Mouse (Mus musculus): Measurements from ENCODE around the gene H2afy.

H2afy gene

DNA sequence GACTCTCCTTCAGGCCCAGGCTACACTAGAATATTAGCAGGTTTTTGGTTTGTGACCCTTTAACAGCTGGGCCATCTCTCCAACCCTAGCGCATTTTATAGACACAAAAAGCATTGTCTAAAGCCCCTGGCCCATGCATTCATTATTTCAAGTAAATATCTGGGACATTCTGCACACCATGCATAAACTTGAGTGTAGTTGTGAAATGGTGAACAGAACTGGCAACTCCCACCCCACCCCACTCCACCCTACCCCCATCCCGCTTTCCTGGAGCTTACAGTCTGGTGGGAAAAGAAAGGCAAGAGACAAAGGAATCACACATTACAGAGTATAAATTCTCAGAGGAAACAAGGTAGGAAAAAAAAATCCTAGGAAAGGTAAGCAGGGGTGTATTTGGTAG is at the start of gene H2afy:
H2afy (minus strand) TSS at position 162 of the 400 bp plus-strand sequence.
- DNase-seq (ENCODE audit: low spot score in 2 of 2) = no peak

DNA sequence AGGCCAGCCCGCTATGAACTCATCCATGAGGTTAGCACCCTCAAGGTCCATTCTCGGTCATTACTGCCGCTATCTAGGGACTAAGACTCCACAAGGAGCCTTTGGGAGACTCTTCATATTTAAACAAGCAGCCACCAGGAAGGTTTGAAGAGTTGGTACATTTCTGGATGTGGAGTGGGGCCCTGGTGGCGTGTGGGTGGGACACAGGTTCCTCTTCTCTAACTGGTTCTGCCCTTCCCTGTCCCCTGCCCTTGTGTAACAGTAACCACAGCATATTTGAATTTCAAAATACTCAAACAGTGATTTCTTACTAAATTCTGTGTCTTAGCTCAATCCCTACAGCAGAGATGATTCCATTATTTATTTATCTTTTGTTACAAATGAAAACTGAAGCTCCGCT is 47.5 kb upstream of the H2afy start:
- DNase-seq (ENCODE audit: low spot score in 2 of 2) = no peak

DNA sequence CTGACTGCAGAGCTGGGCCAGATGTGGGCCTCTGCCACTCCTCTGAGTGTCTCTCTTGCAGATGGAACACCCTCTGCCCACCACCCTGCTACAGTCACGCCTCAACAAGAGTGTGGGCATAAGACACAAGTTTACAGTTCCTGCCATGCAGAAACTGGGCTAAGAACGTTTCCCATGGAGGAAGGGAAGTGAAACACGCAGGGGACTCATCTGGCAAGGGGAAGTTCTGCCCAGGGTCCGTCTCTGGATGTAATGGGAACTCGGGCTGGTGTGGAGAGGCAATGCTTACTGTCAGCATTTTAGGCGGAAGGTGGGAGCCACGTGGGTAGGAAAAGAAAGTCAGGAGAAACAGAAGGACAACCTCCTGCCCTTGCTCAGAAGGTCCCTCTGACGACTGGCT is 45.3 kb upstream of the H2afy start:
- DNase-seq (ENCODE audit: low spot score in 2 of 2) = no peak

DNA sequence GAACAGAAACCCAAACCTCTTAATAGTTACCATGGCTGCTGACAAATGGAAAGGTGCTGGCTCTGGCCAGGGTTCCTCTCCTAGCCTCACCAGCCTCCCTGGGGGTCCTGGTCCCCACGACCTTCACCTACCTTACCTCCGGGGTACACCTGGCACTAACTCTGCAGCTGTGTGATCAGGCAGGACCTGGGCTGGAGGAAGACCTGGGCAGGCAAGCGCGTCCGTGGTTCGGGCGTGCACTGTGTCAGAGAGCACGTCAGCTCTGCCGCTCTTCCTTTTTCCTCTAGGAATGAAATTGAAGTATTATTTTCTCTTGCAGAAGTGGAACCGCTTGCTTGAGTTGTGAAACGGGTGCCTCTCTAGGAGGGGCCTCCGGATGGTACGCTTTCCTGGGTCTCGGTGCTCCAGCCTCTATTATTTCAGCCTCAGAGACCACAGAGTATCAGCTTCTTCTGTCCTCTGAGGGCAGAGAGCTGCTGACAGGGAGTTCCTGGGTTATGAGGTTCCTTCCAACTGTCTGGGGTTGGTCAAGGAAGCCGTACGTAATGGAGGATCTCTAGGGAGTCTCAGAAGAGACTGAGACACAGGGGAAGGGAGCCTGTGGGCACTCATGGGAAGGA is 42.4 kb upstream of the H2afy start, which contains the start of gene Tifab:
Tifab (minus strand) TSS at position 470 of the 620 bp plus-strand sequence.
- DNase-seq (ENCODE audit: low spot score in 2 of 2) = no peak

DNA sequence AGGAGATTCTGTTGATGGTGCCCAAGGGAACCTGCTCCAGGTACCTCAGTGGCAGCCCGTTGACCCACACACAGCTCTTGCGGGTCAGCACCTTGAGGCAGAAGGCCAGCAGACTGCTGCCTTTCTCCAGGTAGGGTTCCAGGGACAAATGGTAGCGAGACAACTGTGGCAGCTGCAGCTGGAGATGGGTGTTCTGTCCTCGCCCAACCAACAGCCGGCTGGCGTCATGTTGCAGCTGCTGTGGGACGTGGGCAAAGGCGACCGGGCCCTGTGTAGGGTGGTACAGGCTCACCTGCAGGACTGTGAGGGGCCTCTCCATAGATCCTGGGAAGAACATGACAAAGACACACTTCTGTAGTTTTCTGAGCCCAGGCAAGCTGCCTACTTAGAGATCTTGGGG is 40.1 kb upstream of the H2afy start:
- no peak for DNase-seq (ENCODE audit: low spot score in 2 of 2)

DNA sequence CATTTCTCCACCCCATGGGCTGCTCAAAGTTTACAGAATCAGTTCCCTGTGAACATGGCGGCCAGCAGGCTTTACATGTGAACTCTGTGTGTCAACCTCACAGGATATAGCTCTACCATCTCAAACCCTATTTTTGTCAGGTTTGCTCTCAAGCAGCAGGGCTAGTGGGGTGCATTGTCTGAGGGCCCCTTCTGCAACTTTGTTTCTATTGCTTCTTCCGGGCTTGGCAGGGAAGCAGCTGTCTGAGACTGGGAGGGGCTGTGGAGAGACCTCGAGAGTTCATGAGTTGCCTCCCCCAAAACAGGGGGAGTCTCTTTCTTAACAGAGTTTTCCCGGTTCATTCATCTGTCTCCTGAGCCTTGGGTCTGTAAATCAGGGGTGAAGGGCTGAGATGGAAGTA is 39.7 kb upstream of the H2afy start:
- DNase-seq (ENCODE audit: low spot score in 2 of 2) = no peak

DNA sequence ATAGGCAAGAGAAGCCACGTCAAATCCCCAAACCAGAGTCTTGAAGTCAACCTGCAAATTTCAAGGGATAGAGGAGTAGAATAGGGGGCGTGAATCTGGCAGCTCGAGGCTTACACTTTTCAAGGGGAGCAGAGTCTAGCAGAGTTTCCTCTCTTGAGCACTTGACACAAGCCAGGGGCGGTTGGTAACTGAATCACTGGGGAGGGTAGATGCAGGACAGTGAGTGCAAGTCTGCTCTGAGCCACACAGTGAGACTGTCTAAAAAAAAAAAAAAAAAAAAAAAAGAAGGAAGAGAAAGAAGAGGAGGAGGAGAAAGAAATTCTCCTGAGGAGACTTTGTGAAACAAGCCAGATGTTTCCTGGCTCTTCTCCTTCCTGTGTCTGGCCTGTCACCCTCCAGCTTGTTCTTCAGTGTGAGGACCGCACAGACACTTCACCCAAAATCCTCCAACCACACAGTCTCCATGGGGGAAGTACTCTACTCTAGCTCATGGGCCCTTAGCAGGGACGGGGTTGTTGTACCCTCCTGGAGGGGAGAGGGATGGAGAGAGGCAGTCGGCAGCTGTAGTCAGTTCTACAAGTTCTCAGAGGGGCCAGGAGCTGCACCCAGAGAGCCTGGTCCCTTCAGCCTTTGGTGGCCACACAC is 36.9 kb upstream of the H2afy start:
- DNase-seq (ENCODE audit: low spot score in 2 of 2) = no peak

DNA sequence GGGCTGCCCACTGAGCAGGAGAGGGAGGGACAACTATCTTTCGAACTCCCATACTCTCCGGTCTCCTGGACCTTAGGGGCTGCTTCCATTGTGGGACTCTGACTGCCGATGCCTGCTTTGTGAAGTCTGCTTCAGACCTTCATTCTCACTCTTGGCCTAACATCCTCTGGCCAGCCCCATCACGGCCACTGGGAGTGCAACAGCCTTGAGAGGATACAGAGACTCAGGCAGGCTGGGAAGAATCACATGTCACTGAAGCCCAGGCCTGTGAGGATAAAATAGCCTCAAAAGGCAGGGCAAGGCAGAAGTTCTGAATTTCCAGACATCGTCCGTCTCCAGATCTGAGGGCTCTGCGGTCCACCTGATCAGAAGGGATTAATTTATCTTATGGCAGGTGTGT is 35.9 kb upstream of the H2afy start:
- DNase-seq (ENCODE audit: low spot score in 2 of 2) = no peak

DNA sequence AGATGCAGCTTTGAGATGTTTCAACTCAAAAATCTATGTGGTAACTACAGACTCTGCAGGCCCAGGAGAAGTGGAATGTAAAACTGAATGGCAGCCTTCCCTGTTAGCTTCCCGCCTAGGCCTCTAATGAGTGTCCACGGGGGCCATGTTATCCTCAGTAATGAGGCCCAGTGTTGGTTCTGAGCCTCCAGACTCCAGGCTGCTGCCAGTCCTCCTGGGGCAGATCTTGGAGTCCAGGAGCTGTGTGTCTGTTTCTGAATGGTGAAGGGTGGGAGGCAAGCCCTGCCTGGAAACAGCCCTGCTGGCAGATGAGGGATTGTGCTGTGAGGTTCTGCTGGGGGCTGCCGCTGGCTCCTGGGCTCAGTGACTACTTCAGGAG is 32.2 kb upstream of the H2afy start:
- DNase-seq (ENCODE audit: low spot score in 2 of 2) = no peak

DNA sequence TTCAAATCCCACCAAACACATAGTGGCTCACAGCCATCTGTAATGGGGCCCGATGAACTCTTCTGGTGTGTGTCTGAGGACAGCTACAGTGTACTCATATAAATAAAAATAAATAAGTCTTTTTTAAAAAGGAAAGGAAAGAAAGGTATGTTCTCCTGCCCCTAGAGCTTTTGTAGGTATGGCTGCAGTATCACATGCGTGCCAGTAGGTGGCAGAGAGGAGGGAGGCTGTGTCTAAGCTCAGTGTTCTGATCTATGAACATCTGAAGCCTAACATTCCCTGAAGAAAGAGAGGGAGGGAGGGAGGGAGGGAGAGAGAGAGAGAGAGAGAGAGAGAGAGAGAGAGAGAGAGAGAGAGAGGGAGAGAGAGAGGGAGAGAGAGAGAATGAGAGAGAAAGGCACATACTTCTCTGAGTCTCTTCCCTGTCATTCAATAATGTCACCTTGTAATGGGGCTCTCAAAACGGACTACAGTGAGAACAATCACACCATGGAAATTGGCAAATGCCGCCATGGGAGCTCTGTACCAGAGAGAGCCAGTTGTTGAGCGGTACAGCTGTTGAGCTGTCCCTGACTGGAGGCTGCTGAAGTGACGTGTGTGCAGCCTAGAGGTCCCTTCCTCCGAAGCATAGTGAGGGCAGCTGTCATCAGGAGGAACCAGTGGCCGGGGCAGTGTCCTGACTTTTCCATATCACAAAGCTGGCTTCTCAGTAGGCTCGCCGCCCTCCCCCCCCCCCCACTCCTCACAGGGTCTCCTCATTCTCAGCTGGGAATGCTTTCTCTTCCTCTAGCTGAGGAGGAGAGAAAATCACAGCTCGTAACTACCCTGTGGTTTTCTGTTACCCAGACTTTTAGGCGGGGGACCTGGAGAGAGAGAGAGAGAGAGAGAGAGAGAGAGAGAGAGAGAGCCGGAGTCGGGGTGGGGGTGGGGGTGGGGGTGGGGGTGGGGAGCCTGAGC is 31.6 kb upstream of the H2afy start:
- DNase-seq (ENCODE audit: low spot score in 2 of 2) = no peak

DNA sequence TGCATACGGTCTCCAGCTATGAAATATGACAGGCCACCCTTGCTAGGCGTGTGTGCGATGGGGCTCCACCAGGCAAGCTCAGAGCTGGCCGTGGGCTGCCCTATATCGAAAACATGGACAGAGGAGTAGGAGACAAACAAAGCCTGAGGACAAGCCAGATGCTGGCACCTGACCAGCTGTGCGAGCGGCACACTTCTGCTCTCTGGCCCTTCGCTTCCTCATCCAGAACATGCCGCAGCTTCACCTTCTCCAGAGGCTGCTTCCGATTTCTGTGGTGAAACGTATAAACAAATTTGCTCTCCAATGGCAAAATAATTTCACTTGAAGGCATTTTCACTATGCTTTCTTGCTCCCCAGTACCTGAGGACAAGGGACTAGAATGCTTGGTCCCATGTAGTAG is 29.4 kb upstream of the H2afy start:
- no peak for DNase-seq (ENCODE audit: low spot score in 2 of 2)

DNA sequence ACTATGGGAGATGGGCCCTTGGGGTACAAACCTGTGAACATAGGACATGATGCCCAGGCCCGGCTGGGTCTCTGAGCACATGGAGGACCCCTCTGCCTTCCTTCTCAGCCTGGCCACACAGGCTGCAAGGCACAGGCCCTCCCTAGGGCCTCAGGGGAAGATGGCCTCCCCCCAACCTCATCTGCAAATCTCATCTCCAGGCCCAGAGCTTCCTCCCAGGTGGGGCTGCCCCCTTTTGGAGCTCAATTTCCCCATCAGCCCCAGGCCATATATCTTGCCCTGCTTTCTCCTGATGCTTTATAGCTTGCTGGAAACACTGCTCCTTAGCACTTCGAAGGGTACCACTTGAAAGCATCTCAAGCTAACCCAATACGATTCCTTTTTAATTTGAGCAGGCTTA is 28.2 kb upstream of the H2afy start:
- no peak for DNase-seq (ENCODE audit: low spot score in 2 of 2)

DNA sequence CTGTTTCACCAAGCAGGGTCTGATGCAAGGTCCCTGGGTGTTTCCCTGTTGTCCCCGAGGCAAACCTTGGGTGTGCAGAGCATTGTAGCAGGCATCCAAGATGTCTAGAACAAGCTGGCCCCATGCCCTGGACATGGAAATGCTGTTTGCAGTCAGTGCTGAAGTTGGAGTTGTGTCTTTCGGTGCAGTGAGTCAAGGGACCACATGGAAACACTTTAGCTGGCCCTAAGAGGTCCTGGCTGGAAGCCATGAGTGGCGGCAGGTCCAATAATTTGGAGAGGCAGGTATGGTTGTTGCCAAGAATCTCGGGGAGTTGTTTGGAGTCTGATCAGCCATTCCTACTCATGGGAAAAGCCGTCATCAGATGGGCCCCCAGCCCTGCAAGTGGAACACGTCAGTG is 27.6 kb upstream of the H2afy start:
- DNase-seq (ENCODE audit: low spot score in 2 of 2) = peak; percentile 65 to 75

DNA sequence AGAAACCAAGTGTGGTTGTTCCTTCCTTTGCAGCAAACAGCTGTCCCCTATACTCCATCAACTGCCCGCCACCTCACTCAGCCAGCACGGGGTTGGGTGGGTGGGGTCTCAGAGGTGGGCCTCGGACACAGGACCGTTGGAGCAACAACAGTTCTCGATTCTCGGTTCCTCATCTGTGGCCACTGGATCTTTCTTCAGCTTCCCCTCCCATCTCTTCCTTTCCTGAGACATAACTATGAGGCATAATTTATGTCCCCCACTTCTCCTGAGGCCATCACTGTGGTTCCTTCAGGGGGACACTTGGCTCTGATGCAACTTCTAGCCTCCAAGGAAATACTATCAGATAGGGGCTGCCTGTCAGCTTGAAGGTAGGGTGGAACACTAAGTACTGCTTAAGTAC is 26.7 kb upstream of the H2afy start:
- DNase-seq (ENCODE audit: low spot score in 2 of 2) = no peak

DNA sequence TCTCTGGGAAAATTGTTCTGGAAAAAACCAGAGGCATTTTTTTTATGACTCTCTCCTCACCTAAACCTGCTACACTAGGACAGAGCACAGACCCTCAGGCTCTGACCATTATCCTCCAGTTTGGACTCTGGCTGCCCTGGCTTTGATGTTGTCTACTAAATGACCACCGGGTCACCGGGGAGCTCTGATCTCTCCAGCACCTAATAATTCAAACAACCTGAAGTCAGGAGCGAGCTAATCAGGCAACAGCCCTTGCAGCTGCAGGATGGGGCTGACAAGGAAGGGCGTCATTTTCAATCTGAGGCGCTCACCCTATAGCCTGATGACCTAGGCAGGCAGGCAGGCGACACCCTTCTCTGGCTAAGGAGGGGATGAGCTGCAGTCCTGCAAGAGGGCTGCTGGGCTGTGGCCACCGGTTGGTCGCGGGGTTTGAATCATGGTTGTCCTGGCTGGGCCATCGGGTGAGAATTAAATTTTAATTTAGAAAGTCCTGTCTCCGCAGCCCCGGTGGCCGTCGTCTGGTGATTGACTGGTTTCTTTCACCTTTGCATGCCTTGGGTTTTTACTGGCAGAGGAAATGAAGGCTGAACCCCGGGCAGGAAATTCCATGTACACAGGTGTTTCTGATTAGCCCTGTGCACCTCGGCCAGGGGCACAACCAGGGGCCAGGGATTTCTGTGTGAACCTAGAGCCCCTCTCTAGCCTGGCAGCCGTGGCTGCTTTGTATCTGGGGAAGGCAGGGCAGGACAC is 23.6 kb upstream of the H2afy start:
- no peak for DNase-seq (ENCODE audit: low spot score in 2 of 2)

DNA sequence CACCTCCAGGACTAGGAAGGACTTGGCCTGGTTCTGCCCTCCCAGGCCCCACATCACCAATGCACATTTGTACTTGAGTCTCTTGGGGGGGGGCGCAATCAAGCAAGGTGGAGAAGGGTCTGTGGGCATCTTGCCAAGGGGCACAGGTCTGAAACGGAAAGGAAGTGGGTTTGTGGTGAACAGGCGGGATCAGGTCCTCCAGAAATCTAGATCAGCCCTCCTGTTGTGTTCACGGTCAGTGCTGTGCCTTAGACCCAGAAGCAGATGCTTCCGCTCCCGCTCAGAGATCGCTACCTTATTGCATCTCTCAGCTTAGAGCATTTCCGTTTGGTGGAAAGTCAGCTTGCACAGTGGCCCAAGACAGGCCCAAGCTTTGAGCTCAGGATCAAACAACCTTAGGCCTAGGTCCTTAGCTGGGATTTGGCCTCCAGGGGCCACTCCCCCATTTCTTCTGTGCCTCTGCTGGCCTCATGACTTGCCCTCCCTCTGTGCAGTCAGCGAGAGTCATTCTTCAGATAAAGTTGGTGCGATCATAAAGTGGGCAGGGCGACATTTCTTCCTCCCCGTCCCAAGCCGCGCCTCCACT is 22.9 kb upstream of the H2afy start:
- no peak for DNase-seq (ENCODE audit: low spot score in 2 of 2)

DNA sequence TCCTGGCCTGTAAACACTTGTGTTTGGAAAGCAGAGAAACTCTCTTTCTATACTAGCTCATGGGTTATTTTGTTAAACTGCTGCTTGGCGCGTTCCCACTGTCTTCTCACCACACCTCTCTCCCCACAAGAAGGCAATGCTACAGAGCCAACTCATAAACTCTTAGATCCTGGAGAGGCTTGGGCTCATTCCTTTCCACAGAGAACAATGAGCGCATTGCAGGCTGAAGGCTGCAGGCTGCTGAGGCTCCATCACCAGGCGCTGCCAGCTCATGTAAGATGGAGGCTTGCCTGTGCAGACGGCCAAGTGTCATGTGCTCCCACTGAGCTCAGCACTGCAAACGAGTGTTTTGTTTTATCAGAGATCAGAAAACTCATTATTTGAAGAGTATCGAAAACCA is 19.5 kb upstream of the H2afy start:
- no peak for DNase-seq (ENCODE audit: low spot score in 2 of 2)

DNA sequence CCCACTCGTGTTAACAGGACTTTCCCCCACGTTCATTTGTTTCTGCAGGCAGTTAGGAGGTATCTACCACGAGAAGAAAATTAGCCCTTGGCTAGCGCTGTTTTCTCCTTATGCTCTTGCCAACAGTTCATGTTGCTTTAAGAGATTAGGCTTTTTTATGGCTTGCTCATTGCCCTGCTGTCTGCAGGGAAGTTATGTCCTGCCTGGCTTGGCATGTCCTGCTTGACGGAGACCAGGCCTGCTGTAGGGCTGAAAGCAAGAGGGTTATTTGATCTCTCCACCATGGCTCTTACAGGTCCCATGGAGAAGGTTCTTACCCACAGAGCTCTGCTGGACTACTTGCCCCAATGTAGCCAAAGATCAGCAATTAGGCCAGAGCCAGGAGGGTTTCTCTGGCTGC is 18.9 kb upstream of the H2afy start:
- DNase-seq (ENCODE audit: low spot score in 2 of 2) = no peak

DNA sequence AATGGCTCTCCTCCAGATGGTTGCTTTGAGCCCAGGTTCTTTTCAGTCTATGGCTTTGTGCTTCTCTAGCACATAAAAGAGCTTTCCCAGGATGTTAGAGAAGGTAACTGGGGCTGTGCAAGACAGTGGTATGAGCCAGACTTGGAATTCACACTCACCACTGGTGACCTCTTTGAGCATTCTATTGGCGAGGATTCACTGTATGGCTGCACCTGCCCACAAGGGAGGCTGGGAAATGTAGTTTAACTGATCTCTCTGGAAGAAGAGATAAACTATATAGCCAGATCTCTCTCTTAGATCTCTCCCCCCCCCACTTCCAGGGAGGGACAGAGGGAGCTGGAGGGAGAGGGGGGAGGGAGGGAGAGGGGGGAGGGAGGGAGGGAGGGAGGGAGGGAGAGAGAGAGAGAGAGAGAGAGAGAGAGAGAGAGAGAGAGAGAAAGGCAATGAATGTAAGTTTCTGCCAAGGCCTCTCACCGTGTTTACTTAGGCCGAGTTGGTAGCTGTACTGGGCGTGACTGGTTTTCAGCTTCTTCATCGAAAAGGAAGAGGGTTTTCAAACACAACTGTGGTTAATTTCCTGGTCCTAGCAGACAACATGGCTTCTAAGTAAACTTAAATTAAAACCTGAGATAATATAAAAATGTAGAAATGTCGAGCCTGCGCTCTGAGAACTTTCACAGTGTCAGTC is 16.8 kb upstream of the H2afy start:
- DNase-seq (ENCODE audit: low spot score in 2 of 2) = no peak

DNA sequence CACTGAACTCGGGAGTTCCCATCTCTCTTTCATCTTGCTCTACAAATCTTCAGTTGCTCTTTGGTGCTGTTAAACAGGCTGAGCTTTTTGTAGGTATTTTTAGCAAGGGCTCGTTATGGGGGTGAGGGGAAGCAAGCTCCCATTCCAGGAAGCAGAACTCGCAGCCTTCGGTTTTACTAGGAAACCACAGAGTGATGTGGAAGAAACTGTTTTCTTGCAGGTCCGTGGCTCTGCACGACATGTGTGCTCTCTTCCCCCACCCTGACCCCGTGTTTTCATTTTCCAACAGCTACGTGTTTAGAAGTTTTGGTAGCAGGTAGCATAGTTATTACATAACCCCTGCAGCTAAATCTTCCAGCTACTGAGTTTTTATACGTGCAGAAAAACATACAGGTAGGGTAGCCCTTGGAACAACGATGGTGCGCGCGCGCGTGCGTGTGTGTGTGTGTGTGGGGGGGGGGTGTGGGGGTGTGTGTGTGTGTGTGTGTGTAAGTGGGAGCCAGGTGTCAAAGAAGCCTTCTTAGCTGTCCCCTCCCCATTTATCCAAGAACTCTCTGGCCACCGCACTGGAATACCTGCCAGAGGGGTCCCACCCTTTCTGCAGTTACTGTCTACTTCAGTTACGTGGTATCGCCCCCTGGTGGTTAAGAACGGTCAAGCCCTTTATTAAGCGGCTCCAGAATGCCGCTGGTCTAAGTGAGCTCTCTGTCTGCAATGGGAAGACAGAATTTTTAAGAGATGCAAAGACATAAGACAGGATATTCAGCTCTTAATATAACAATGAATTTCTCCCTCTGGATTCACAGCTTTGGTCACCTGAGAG is 15.5 kb upstream of the H2afy start:
- peak in 1 of 2 experiments; percentile 77 for DNase-seq (ENCODE audit: low spot score in 2 of 2)
